Mouse (Mus musculus) gastrocnemius, adult 2 months (tissue): ENCODE measurements around the gene Rin3. TPM values are rescaled to one million over a fixed set of nuclear protein-coding genes. Genes with fewer than 3 reads are reported as not detected.

ENCODE experiments used
- DNase-seq: peaks from one replicate; pipeline ENCODE4 v3.0.0; 2022
- H3K27ac ChIP-seq: fragments of 200-600 bp; 2 replicates; pipeline ENCODE4 v1.8.1; 2022; ENCODE audit warnings: mild to moderate bottlenecking
- H3K4me3 ChIP-seq: fragments of 200-600 bp; 2 replicates; pipeline ENCODE4 v1.8.1; 2022; ENCODE audit warnings: mild to moderate bottlenecking, moderate library complexity
- CTCF ChIP-seq: fragments of 200-600 bp; IDR thresholded peaks from 2 replicates; pipeline ENCODE4 v1.8.1; 2022; ENCODE audit warnings: antibody characterized with exemption, mild to moderate bottlenecking, moderate library complexity
- intact Hi-C: fragments of 180-260 bp; cut with DNase I; formaldehyde crosslinking; loops from one replicate; pipeline ENCODE4 v1.15.1; 2025
- total RNA-seq, 2 experiments: library from RNA; stranded (reverse); gene quantifications; 2 replicates each; pipeline ENCODE4 v1.2.3; 2021

Gene Rin3
- total RNA-seq, 2 experiments from 2014 or later, result 6.4 to 14.3 TPM

DNA sequence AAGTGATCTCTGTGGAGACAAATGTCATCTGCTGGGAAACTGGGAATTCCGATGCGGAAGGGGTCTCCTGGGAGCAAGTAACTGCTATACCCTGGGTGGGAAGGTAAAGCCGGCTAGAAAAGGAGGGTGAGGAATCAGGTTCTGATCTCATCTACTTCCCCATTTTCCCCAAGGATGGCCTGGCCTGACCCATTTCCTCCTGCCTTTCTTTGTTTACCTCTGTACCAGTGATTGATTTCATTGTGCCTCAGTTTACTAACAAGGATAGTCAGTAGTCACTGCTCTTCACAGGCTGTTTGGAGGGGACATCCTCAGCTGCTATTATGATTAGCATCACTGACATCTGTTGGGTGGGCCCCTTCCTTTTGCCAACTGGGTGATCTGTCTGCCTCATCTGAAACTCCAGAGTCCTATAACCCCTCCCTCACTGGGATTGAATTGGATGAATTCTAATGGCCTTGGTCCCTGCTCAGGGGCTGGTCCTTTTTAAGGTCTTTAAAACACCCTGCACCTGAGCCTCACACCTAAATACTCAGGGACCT is 1.8 kb downstream of the Rin3 start:
- Histone ChIP-seq H3K27ac (peak overlapping the region; percentile 92), H3K4me3 (peak overlapping the region; percentile 75)
- intact Hi-C loops, result no loop called here
- DNase-seq, result no peak
- no peak for TF ChIP-seq CTCF

GRCm38 (mm10) chr12:102285318-102285717 is 2.5 kb downstream of the Rin3 start:
- TF ChIP-seq CTCF, result no peak
- intact Hi-C loops, result no loop called here
- DNase-seq, result no peak
- Histone ChIP-seq H3K27ac (peak overlapping the region; percentile 92), H3K4me3 (peak overlapping the region; percentile 75)

- TF ChIP-seq CTCF, result no peak
- intact Hi-C loops, result no loop called here
- peak; percentile 35 for DNase-seq
- H3K4me3 ChIP-seq, result peak overlapping the region; percentile 75
- H3K27ac ChIP-seq, result peak overlapping the region; percentile 92
Measured at GRCm38 (mm10) chr12:102285779-102286178, 2.9 kb downstream of the Rin3 start.

- H3K27ac ChIP-seq, result peak overlapping the region; percentile 92
- TF ChIP-seq CTCF, result no peak
- intact Hi-C loops, result no loop called here
- H3K4me3 ChIP-seq, result peak overlapping the region; percentile 75
- peak; percentile 71 for DNase-seq
Measured at GRCm38 (mm10) chr12:102286681-102287414, 4.0 kb downstream of the Rin3 start.

DNA sequence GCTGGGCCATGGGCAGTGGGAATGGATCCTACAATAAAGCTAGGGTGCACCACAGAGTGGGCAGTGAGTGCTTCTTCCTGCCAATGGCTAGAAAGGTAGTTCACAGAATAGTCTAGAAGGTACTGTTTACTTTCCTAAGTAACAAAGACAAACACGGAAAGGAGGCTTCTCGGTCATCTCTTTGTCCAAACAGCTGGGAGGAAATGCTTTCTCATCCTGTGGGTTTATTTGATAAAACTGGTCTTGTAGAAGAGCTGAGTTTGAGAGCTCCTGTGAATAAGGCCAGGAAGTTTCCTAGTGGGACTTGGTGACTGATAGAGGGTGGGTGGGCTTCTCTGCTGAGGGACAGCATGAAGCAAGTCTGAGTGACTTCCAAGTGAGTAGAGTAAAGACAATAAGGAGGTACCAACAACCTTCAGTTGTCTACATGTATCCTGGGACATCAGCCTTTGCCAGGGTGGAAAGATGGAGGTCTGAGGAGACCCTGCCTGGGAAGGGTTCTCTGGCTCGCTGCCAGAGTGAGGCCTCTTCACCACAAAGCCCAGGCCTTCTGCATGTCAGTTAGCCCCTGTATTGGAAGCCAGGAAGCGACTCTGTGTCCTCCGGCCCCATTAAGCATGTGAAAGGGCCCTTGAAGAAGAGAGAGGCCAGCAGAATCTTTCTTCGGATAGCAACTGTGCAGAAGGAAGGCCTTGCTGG is 5.2 kb downstream of the Rin3 start:
- peak overlapping the region; percentile 75 for H3K4me3 ChIP-seq
- no peak for DNase-seq
- intact Hi-C loops, result no loop called here
- no peak for TF ChIP-seq CTCF
- H3K27ac ChIP-seq, result peak overlapping the region; percentile 92

DNA sequence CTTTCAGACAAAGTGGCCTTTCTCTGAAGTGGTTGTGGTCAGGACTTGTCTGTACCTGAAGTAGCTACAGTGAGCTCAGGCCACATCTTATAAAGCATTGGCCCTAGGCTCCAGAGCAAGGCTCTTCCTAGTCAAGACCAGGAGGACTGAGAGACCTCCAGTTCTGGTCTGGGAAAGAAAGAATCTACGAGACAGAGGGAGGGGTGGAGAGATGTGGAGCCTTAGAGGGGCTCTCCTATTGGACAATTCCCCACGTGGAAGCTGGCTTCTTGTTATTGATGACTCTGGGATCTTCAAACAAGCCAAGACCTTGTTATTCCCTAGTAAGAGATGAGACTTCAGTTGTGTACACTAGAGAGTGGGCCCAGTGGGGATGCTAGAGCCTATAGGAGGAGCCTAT is 6.0 kb downstream of the Rin3 start:
- H3K27ac ChIP-seq, result peak overlapping the region; percentile 92
- no peak for DNase-seq
- H3K4me3 ChIP-seq, result no peak overlapping the region
- intact Hi-C loops, result no loop called here
- no peak for TF ChIP-seq CTCF

DNA sequence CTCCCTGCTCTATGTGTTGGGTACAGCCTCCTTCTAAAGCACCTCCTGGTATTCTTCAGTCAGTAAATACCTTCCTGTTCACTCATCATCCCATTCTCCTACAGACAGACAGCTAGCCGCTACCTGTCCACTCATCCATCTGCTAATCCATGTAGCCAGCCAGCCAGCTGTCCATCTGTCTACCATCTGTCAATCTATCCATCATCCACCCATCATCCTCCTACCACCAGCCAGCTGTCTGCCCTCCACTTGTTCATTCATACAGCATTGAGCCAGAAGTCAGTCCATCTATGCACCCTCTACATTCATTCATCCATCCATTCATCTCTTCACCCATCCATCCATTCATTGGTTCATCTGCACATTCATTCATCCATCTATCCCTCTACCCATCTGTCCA is 6.7 kb downstream of the Rin3 start:
- no peak for DNase-seq
- Histone ChIP-seq H3K4me3 (no peak overlapping the region), H3K27ac (no peak overlapping the region)
- no peak for TF ChIP-seq CTCF
- intact Hi-C loops, result no loop called here

DNA sequence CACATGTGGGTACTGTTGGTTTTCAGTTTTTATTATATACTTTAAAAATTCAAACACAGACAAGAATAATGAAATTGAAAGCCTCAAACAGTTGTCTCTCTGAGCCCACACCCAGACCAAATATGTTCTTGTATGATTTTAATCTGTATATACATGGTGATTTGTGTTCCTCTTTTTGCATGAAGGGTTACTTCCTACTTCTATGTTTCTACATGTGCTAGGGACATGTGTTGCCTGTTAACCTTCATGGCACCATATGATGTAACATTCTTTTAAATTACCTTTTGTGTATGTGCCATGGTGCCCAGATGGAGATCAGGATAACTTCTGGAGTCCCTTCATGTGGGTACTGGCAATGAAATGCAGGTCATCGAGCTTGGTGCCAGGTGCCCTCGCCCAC is 7.8 kb downstream of the Rin3 start:
- DNase-seq, result no peak
- H3K27ac ChIP-seq, result no peak overlapping the region
- H3K4me3 ChIP-seq, result no peak overlapping the region
- TF ChIP-seq CTCF, result no peak
- intact Hi-C loops, result no loop called here

GRCm38 (mm10) chr12:102291686-102292085 is 8.8 kb downstream of the Rin3 start:
- peak overlapping the region; percentile 25 for H3K27ac ChIP-seq
- DNase-seq, result no peak
- no peak for TF ChIP-seq CTCF
- H3K4me3 ChIP-seq, result no peak overlapping the region
- intact Hi-C loops, result no loop called here

GRCm38 (mm10) chr12:102292501-102293215 is 9.8 kb downstream of the Rin3 start:
- DNase-seq, result no peak
- Histone ChIP-seq H3K27ac (peak overlapping the region; percentile 25; the same call in 1 of the 2 replicates), H3K4me3 (no peak overlapping the region)
- intact Hi-C loops, result no loop called here
- TF ChIP-seq CTCF, result no peak

DNA sequence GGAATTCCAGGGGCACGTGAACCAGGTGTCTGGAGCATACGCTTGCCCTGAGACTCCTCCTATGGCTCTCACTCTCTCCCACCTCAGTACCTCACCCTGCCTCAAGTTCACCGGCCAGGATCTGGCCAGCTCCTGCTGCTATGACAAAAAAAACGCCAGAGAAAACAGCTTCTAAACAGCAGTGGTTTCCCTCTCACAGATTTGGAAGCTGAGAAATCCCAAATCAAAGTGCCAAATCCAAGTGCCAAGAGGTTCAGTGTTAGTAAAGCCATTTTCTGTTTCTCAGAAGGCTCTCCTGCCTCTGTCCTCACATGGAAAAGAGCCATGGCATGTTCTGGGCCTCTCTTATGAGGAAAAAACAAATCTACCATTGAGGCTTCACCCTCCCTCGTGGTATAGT is 11.8 kb downstream of the Rin3 start:
- Histone ChIP-seq H3K4me3 (no peak overlapping the region), H3K27ac (peak overlapping the region; percentile 35; the same call in 1 of the 2 replicates)
- intact Hi-C loops, result no loop called here
- no peak for DNase-seq
- no peak for TF ChIP-seq CTCF

GRCm38 (mm10) chr12:102295230-102295629 is 12.4 kb downstream of the Rin3 start:
- H3K4me3 ChIP-seq, result no peak overlapping the region
- no peak for TF ChIP-seq CTCF
- intact Hi-C loops, result no loop called here
- DNase-seq, result no peak
- H3K27ac ChIP-seq, result peak overlapping the region; percentile 35

DNA sequence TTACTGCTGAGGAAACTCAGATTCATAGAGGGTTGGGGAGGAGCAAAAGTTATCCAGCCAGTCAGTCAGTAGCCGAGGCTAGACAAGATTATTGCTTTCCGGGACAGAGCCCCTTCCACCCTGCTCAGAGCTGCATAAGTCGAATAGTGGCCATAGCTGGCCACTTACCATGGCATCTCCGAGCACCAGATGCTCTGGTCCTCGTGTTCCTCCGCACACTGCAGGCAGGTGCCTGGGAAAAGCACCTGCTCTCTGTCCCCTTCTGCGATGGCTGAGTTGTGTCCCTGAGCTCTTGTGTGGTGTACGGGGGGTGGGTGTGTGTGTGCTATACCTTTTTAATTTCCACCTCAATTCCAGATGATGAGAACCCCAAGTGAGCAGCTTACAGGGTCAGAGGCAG is 12.8 kb downstream of the Rin3 start:
- no peak overlapping the region for H3K4me3 ChIP-seq
- DNase-seq, result no peak
- intact Hi-C loops, result no loop called here
- no peak for TF ChIP-seq CTCF
- peak overlapping the region; percentile 35; the same call in 1 of the 2 replicates for H3K27ac ChIP-seq
